ENCODE assay signal across 25 mouse cellular contexts in the genomic region with DNA sequence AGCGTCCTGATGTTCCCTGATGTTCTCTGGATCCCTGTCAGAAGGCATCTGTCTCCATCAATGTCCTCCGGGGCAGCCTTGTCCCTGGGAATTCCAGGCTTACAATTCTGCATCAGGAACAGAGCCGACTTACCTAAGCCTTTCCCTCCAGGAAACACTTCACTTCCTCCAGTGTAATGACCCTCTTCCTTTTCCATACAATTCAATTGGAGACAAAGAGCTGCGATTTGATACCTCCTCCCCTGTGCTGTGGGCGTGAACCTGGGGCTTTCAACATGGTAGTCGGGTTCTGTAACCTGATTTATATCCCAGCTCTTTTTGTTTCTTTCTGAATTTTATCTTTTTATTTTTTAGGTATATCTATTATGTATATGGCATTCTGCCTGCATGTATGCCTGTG. TPM values are rescaled to one million over a fixed set of nuclear protein-coding genes. Genes with fewer than 3 reads are reported as not detected.
DNase-seq lines count a peak whose midpoint lies in the region; ATAC-seq and TF ChIP-seq lines count a peak whose summit lies in the region.
"Had no signal": no experiment of that assay in that cellular context is flagged by ENCODE, and none has a peak within 500 bp of the region (broad histone marks: within the 10 kb centered on the region; RNA-seq: fewer than 3 reads in every experiment).

No protein-coding gene starts in this region.

- H3K4me3 ChIP-seq in heart, postnatal 0 days (ENCODE audit: low read depth, low read length) = no peak overlapping the region
- H3K4me3 ChIP-seq in heart, embryonic 10.5 days = no peak overlapping the region
- H3K4me3 ChIP-seq in lung, embryonic 14.5 days (ENCODE audit: low read depth, low read length) = no peak overlapping the region
- H3K4me3 ChIP-seq: embryonic facial prominence, embryonic 15.5 days; limb, embryonic 12.5 days; liver, embryonic 12.5 days; midbrain, embryonic 13.5 days; neural tube, embryonic 12.5 days had no signal

- peak; percentile 49; the same call in 1 of the 2 replicates for ATAC-seq in heart, postnatal 0 days (ENCODE audit: insufficient read depth, low read depth)
- ATAC-seq in lung, embryonic 14.5 days (ENCODE audit: insufficient read depth) = peak; percentile 61; the same call in 1 of the 2 replicates
- ATAC-seq: forebrain, postnatal 0 days; hindbrain, embryonic 16.5 days; intestine, embryonic 16.5 days; liver, embryonic 12.5 days; midbrain, embryonic 13.5 days; Patski had no signal

- no peak for TF ChIP-seq CTCF in heart, postnatal 0 days (IDR thresholded peaks at IDR 0.05; ENCODE audit: low read depth)
- TF ChIP-seq CTCF in lung, embryonic 14.5 days (IDR thresholded peaks at IDR 0.05; ENCODE audit: low read depth) = no peak

- peak; percentile 45 to 69 for DNase-seq in adrenal gland, adult (ENCODE audit: inconsistent age in 2 of 2, low spot score in 1 of 2)
- no peak for DNase-seq in adrenal gland, adult 18-20 months (ENCODE audit: low spot score in 2 of 2)
- DNase-seq in heart, postnatal 0 days (ENCODE audit: low spot score) = no peak
- DNase-seq in heart, embryonic 10.5 days (ENCODE audit: low spot score) = no peak
- DNase-seq in lung, embryonic 14.5 days = peak; percentile 48
- no peak for DNase-seq in lung, postnatal 36 days
- no peak for DNase-seq in spleen, postnatal 14 days (ENCODE audit: low spot score in 2 of 2)
- no peak for DNase-seq in frontal cortex, adult 2 months (ENCODE audit: extremely low spot score in 1 of 2, low spot score in 1 of 2)
- DNase-seq: cerebellum, adult 18-20 months; cerebellum, postnatal 25 days; embryo, embryonic 11 days; forebrain, postnatal 0 days; lung, adult 2 months; thymus, postnatal 14 days had no signal

- no peak overlapping the region for H3K9ac ChIP-seq in heart, postnatal 0 days (replicated peaks; ENCODE audit: low read depth, low read length)
- H3K9ac ChIP-seq in lung, embryonic 14.5 days = no peak overlapping the region
- H3K9ac ChIP-seq: embryonic facial prominence, embryonic 15.5 days; forebrain, postnatal 0 days; limb, embryonic 12.5 days; liver, embryonic 12.5 days; midbrain, embryonic 13.5 days; neural tube, embryonic 12.5 days had no signal

- no peak overlapping the region for H3K27ac ChIP-seq in heart, postnatal 0 days (ENCODE audit: low read depth)
- no peak overlapping the region for H3K27ac ChIP-seq in heart, embryonic 10.5 days
- H3K27ac ChIP-seq in lung, embryonic 14.5 days (ENCODE audit: low read depth) = no peak overlapping the region
- H3K27ac ChIP-seq: embryonic facial prominence, embryonic 15.5 days; limb, embryonic 12.5 days; liver, embryonic 12.5 days; midbrain, embryonic 13.5 days; neural tube, embryonic 12.5 days had no signal

- WGBS in heart, postnatal 0 days = 63% methylated on average over 6 of the region's 6 CpGs
- 67% methylated on average over 6 of the region's 6 CpGs for WGBS in heart, embryonic 10.5 days
- 68% methylated on average over 6 of the region's 6 CpGs for WGBS in lung, embryonic 14.5 days

- H3K27me3 ChIP-seq in heart, postnatal 0 days (ENCODE audit: control insufficient read depth, insufficient read depth, low read length) = no peaks in the 10 kb centered on the region
- no peaks in the 10 kb centered on the region for H3K27me3 ChIP-seq in heart, embryonic 10.5 days (ENCODE audit: insufficient read depth, poor library complexity, severe bottlenecking)
- H3K27me3 ChIP-seq in lung, embryonic 14.5 days (ENCODE audit: insufficient read depth, low read length) = no peaks in the 10 kb centered on the region
- H3K27me3 ChIP-seq: embryonic facial prominence, embryonic 15.5 days; limb, embryonic 12.5 days; liver, embryonic 12.5 days; midbrain, embryonic 13.5 days; neural tube, embryonic 12.5 days; Patski had no signal

- no peaks in the 10 kb centered on the region for H3K9me3 ChIP-seq in heart, postnatal 0 days (replicated peaks; ENCODE audit: control insufficient read depth, low read length)
- H3K9me3 ChIP-seq in heart, embryonic 10.5 days = no peaks in the 10 kb centered on the region
- no peaks in the 10 kb centered on the region for H3K9me3 ChIP-seq in lung, embryonic 14.5 days (ENCODE audit: low read depth, low read length)
- H3K9me3 ChIP-seq: embryonic facial prominence, embryonic 15.5 days; limb, embryonic 12.5 days; liver, embryonic 12.5 days; midbrain, embryonic 13.5 days; neural tube, embryonic 12.5 days had no signal

- no peaks in the 10 kb centered on the region for H3K4me1 ChIP-seq in heart, postnatal 0 days (ENCODE audit: control insufficient read depth, insufficient read depth)
- peaks cover 5% of the 10 kb centered on the region; the same call in 1 of the 2 replicates for H3K4me1 ChIP-seq in heart, embryonic 10.5 days
- H3K4me1 ChIP-seq in lung, embryonic 14.5 days (ENCODE audit: insufficient read depth) = no peaks in the 10 kb centered on the region
- H3K4me1 ChIP-seq: limb, embryonic 12.5 days; liver, embryonic 12.5 days; midbrain, embryonic 13.5 days; neural tube, embryonic 12.5 days had no signal

- no peak for TF ChIP-seq EP300 in heart, postnatal 0 days (IDR thresholded peaks at IDR 0.05; ENCODE audit: low read depth)

- no peak overlapping the region for H3K4me2 ChIP-seq in heart, postnatal 0 days (ENCODE audit: low read depth, low read length)
- no peak overlapping the region for H3K4me2 ChIP-seq in lung, embryonic 14.5 days
- H3K4me2 ChIP-seq: embryonic facial prominence, embryonic 15.5 days; limb, embryonic 12.5 days; liver, embryonic 12.5 days; midbrain, embryonic 13.5 days; neural tube, embryonic 12.5 days had no signal

- no peaks in the 10 kb centered on the region for H3K36me3 ChIP-seq in heart, postnatal 0 days (replicated peaks; ENCODE audit: control insufficient read depth, insufficient read depth, low read length)
- H3K36me3 ChIP-seq in heart, embryonic 10.5 days = no peaks in the 10 kb centered on the region
- H3K36me3 ChIP-seq in lung, embryonic 14.5 days (ENCODE audit: insufficient read depth) = no peaks in the 10 kb centered on the region
- H3K36me3 ChIP-seq: embryonic facial prominence, embryonic 15.5 days; limb, embryonic 12.5 days; liver, embryonic 12.5 days; midbrain, embryonic 13.5 days; neural tube, embryonic 12.5 days had no signal

RNA-seq across cellular contexts. Expression of a gene that starts 39.9 kb away (rescaled TPM):
- total RNA-seq in adrenal gland, adult 18-20 months (2021) = under 1 TPM; 0.13 to 0.38 TPM
- not detected in 2 replicates for total RNA-seq in heart, postnatal 0 days (2014; rRNA removed; ENCODE audit: low replicate concordance)
- polyA plus RNA-seq in heart, postnatal 0 days (2015; fragmentation: Nextera tagmentation; extraction: Ambion mirVana) = 0.07 TPM in 1 of 2 replicates, not detected in the other
- 0.17 and 0.20 TPM in 2 replicates for polyA plus RNA-seq in heart, embryonic 10.5 days (2016; fragmentation: Nextera tagmentation; extraction: Ambion mirVana)
- polyA plus RNA-seq in lung, embryonic 14.5 days (2014; fragmentation: Nextera tagmentation; extraction: Ambion mirVana) = 0.28 and 0.38 TPM in 2 replicates
- 3.4 and 4.0 TPM in 2 replicates for polyA plus RNA-seq in frontal cortex, adult 2 months (2012; rRNA removed)
- total RNA-seq: gastrocnemius, adult 18-20 months; hematopoietic stem cell, adult 5-6 weeks had no signal
- polyA plus RNA-seq: intestine, embryonic 16.5 days; small intestine, adult 2 months had no signal

RNA-seq across cellular contexts. Expression of a gene that starts 52.5 kb away (rescaled TPM):
- total RNA-seq in adrenal gland, adult 18-20 months (2021) = 10 to 100 TPM; 54.5 to 66.2 TPM
- 186 and 215 TPM in 2 replicates for total RNA-seq in heart, postnatal 0 days (2014; rRNA removed; ENCODE audit: low replicate concordance)
- 55.9 and 62.8 TPM in 2 replicates for polyA plus RNA-seq in heart, postnatal 0 days (2015; fragmentation: Nextera tagmentation; extraction: Ambion mirVana)
- 62.6 and 85.3 TPM in 2 replicates for polyA plus RNA-seq in heart, embryonic 10.5 days (2016; fragmentation: Nextera tagmentation; extraction: Ambion mirVana)
- polyA plus RNA-seq in lung, embryonic 14.5 days (2014; fragmentation: Nextera tagmentation; extraction: Ambion mirVana) = 183 and 193 TPM in 2 replicates
- polyA plus RNA-seq in frontal cortex, adult 2 months (2012; rRNA removed) = 24.4 and 25.8 TPM in 2 replicates

Comparison
In these comparisons a context has a peak if more than half of its experiments do, and no peak if none do; other contexts are left out.
1. DNase-seq: peak in adrenal gland, adult (2 of 2) and lung, embryonic 14.5 days (single experiment); none in adrenal gland, adult 18-20 months (0 of 2), heart, postnatal 0 days (single experiment), heart, embryonic 10.5 days (single experiment), lung, postnatal 36 days (single experiment), spleen, postnatal 14 days (0 of 2) and frontal cortex, adult 2 months (0 of 2).